Mouse (Mus musculus) ES-Bruce4 (cell line): ENCODE results near the gene Tespa1.

Source experiments
- CTCF ChIP-seq: IDR thresholded peaks from one replicate; pipeline ENCODE4 v1.8.1; 2011; ENCODE audit warnings: low read depth, low read length
- EP300 ChIP-seq: IDR thresholded peaks from 2 replicates; pipeline ENCODE4 v1.6.1; 2011; ENCODE audit warnings: low read depth, low read length; ENCODE audit not compliant: insufficient read depth
- POLR2A ChIP-seq: IDR thresholded peaks from one replicate; pipeline ENCODE4 v1.8.1; 2011; ENCODE audit warnings: low read length; ENCODE audit not compliant: insufficient read depth

GRCm38 (mm10) chr10:130275759-130276158, 46.9 kb upstream of the Tespa1 start:
- no peak for TF ChIP-seq EP300
- no peak for TF ChIP-seq POLR2A
- no peak for TF ChIP-seq CTCF
